Mouse (Mus musculus): Measurements from ENCODE around the gene Dynlt1f. TPM values are rescaled to one million over a fixed set of nuclear protein-coding genes. Genes with fewer than 3 reads are reported as not detected.
"Not testable (repeated sequence)": the region's sequence is repeated elsewhere in the genome, so short reads cannot be mapped to it uniquely, and the experiment has no call there.

The Dynlt1f gene
- polyA plus RNA-seq, 1 experiment, result 50.3 TPM

- not testable (repeated sequence) for H3K4me3 ChIP-seq (ENCODE audit: low read depth, low read length); H3K36me3 ChIP-seq (ENCODE audit: control insufficient read depth, insufficient read depth, low read length); H3K27ac ChIP-seq (ENCODE audit: insufficient read depth, low read depth, low read length); H3K27me3 ChIP-seq (ENCODE audit: control insufficient read depth, insufficient read depth, low read length); H3K4me1 ChIP-seq (ENCODE audit: control insufficient read depth, insufficient read depth, insufficient read length, low read length)
- WGBS, result 90% methylated on average over 2 of the region's 4 CpGs
Observed at GRCm38 (mm10) chr17:6686299-6686971, 30.7 kb upstream of the Dynlt1f start.

DNA sequence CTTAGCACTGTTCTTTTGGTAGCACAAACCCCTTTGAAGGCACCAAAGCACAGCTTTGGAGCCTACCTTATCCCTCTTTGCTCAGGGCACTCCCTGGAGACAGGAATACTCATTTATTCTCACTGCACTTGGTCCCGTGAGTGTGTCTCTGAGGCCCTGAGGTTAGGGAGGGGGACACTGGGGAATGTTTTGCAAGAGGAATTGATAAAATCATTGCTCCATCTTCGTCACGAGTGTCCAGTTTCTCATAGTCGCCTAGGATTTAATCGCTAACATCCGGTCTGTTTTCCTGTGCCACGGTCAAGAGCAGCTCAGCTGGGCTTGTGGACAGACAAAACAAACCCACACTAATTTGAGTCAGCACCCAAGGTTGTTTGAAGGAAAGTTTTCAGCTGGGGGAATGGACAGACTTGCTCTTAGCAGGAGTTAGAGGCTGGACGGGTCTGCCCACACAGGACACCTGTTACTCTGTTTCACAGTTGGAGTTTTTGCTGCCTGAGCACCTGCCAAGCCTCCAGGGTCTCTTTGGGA lies 29.7 kb upstream of the Dynlt1f start:
- WGBS, result 79% methylated on average over 5 of the region's 8 CpGs
- H3K36me3 ChIP-seq (ENCODE audit: control insufficient read depth, insufficient read depth, low read length); H3K4me3 ChIP-seq (ENCODE audit: low read depth, low read length); H3K27ac ChIP-seq (ENCODE audit: insufficient read depth, low read depth, low read length); H3K4me1 ChIP-seq (ENCODE audit: control insufficient read depth, insufficient read depth, insufficient read length, low read length); H3K27me3 ChIP-seq (ENCODE audit: control insufficient read depth, insufficient read depth, low read length): not testable (repeated sequence)

- not testable (repeated sequence) for H3K27me3 ChIP-seq (ENCODE audit: control insufficient read depth, insufficient read depth, low read length); H3K4me3 ChIP-seq (ENCODE audit: low read depth, low read length); H3K4me1 ChIP-seq (ENCODE audit: control insufficient read depth, insufficient read depth, insufficient read length, low read length); H3K27ac ChIP-seq (ENCODE audit: insufficient read depth, low read depth, low read length); H3K36me3 ChIP-seq (ENCODE audit: control insufficient read depth, insufficient read depth, low read length)
- WGBS, result no CpG with 5 or more reads among the region's 4 CpGs
Observed at GRCm38 (mm10) chr17:6684464-6685287, 29.0 kb upstream of the Dynlt1f start.

DNA sequence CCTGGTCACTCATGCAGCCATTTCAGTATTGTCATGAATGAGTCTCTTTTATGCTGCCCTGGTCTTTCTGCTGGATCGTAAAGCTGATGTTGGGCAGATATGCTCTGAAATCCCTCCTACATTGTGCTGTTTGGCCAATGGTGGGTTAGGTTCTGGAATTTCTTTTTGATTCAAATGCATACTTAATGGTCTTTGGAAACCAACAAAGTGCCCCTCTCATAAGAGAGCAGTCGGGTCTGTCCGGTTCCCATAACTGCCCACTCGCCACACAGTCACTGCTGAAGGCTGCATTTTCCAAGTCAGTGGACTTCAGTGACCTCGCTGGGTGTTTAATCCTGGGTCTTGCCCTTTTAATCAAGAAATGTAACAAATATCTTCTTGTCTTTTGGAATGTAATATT lies 28.0 kb upstream of the Dynlt1f start:
- not testable (repeated sequence) for H3K27me3 ChIP-seq (ENCODE audit: control insufficient read depth, insufficient read depth, low read length); H3K36me3 ChIP-seq (ENCODE audit: control insufficient read depth, insufficient read depth, low read length); H3K4me1 ChIP-seq (ENCODE audit: control insufficient read depth, insufficient read depth, insufficient read length, low read length); H3K27ac ChIP-seq (ENCODE audit: insufficient read depth, low read depth, low read length); H3K4me3 ChIP-seq (ENCODE audit: low read depth, low read length)
- 81% methylated on average over 1 of the region's 5 CpGs for WGBS

GRCm38 (mm10) chr17:6681721-6682120 lies 26.0 kb upstream of the Dynlt1f start:
- not testable (repeated sequence) for H3K36me3 ChIP-seq (ENCODE audit: control insufficient read depth, insufficient read depth, low read length); H3K27ac ChIP-seq (ENCODE audit: insufficient read depth, low read depth, low read length); H3K4me1 ChIP-seq (ENCODE audit: control insufficient read depth, insufficient read depth, insufficient read length, low read length); H3K4me3 ChIP-seq (ENCODE audit: low read depth, low read length); H3K27me3 ChIP-seq (ENCODE audit: control insufficient read depth, insufficient read depth, low read length)
- WGBS, result 81% methylated on average over 4 of the region's 4 CpGs

DNA sequence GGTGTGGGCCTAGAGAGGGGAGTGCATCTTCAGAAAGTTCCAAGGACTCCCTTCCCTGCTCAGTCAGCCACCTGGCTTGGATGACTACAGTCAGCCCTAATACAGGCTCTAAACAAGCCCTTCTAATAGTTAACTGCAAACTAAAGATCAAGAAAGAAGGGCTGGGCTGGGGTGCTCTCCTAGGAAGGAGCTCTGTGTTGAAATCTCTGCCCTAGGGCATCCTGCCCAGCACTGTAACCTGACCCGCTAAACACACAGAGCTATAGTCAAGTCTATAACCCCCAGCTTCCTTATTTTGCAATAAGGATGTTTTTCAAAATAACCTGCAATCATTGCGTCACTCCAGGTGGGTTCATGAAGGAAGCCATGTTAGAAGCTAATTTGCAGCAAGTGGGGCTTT lies 22.4 kb upstream of the Dynlt1f start:
- not testable (repeated sequence) for H3K4me1 ChIP-seq (ENCODE audit: control insufficient read depth, insufficient read depth, insufficient read length, low read length); H3K27me3 ChIP-seq (ENCODE audit: control insufficient read depth, insufficient read depth, low read length); H3K27ac ChIP-seq (ENCODE audit: insufficient read depth, low read depth, low read length); H3K36me3 ChIP-seq (ENCODE audit: control insufficient read depth, insufficient read depth, low read length); H3K4me3 ChIP-seq (ENCODE audit: low read depth, low read length)
- WGBS, result 31% methylated on average over 1 of the region's 2 CpGs

- H3K4me1 ChIP-seq (ENCODE audit: control insufficient read depth, insufficient read depth, insufficient read length, low read length); H3K36me3 ChIP-seq (ENCODE audit: control insufficient read depth, insufficient read depth, low read length); H3K4me3 ChIP-seq (ENCODE audit: low read depth, low read length); H3K27me3 ChIP-seq (ENCODE audit: control insufficient read depth, insufficient read depth, low read length); H3K27ac ChIP-seq (ENCODE audit: insufficient read depth, low read depth, low read length): not testable (repeated sequence)
- WGBS, result 40% methylated on average over 5 of the region's 5 CpGs
Observed at GRCm38 (mm10) chr17:6674297-6674696, 18.6 kb upstream of the Dynlt1f start.

- not testable (repeated sequence) for H3K27me3 ChIP-seq (ENCODE audit: control insufficient read depth, insufficient read depth, low read length); H3K4me3 ChIP-seq (ENCODE audit: low read depth, low read length); H3K27ac ChIP-seq (ENCODE audit: insufficient read depth, low read depth, low read length); H3K4me1 ChIP-seq (ENCODE audit: control insufficient read depth, insufficient read depth, insufficient read length, low read length); H3K36me3 ChIP-seq (ENCODE audit: control insufficient read depth, insufficient read depth, low read length)
- no CpG with 5 or more reads among the region's 6 CpGs for WGBS
Observed at GRCm38 (mm10) chr17:6668522-6668921, 12.8 kb upstream of the Dynlt1f start.

DNA sequence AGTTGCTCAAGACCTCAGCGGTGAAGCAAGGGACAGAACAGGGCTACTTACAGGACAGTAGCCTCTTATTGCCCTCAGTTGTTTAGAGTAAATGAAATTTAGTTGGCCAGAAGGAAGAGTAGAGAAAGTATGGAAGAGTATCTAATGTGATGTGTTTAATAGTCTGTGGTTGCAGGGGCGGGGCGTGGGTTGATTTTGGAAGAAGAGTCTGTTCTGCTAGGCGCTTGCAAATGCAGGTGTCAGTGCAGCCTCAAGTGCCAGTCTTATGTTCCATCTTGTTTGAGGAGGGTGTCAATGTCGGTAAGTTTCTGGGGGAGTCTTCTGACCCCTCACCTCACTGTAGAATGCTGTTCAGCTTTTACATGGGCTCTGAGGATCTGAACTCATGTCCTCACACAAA lies 9.7 kb upstream of the Dynlt1f start:
- not testable (repeated sequence) for H3K36me3 ChIP-seq (ENCODE audit: control insufficient read depth, insufficient read depth, low read length); H3K27me3 ChIP-seq (ENCODE audit: control insufficient read depth, insufficient read depth, low read length); H3K4me3 ChIP-seq (ENCODE audit: low read depth, low read length); H3K27ac ChIP-seq (ENCODE audit: insufficient read depth, low read depth, low read length); H3K4me1 ChIP-seq (ENCODE audit: control insufficient read depth, insufficient read depth, insufficient read length, low read length)
- 88% methylated on average over 4 of the region's 5 CpGs for WGBS

GRCm38 (mm10) chr17:6662840-6663239 lies 7.1 kb upstream of the Dynlt1f start:
- WGBS, result 71% methylated on average over 3 of the region's 3 CpGs
- not testable (repeated sequence) for H3K27me3 ChIP-seq (ENCODE audit: control insufficient read depth, insufficient read depth, low read length); H3K36me3 ChIP-seq (ENCODE audit: control insufficient read depth, insufficient read depth, low read length); H3K4me1 ChIP-seq (ENCODE audit: control insufficient read depth, insufficient read depth, insufficient read length, low read length); H3K4me3 ChIP-seq (ENCODE audit: low read depth, low read length); H3K27ac ChIP-seq (ENCODE audit: insufficient read depth, low read depth, low read length)

GRCm38 (mm10) chr17:6661093-6661816 lies 5.6 kb upstream of the Dynlt1f start:
- H3K4me3 ChIP-seq (ENCODE audit: low read depth, low read length); H3K36me3 ChIP-seq (ENCODE audit: control insufficient read depth, insufficient read depth, low read length); H3K27me3 ChIP-seq (ENCODE audit: control insufficient read depth, insufficient read depth, low read length); H3K27ac ChIP-seq (ENCODE audit: insufficient read depth, low read depth, low read length); H3K4me1 ChIP-seq (ENCODE audit: control insufficient read depth, insufficient read depth, insufficient read length, low read length): not testable (repeated sequence)
- 51% methylated on average over 10 of the region's 11 CpGs for WGBS

All from small intestine, adult 2 months (tissue).